In genomic region chr8:88198945-88199571, GRCm38 (mm10) we compare ENCODE assay signal across 8 mouse cellular contexts. TPM values are rescaled to one million over a fixed set of nuclear protein-coding genes. Genes with fewer than 3 reads are reported as not detected.
DNase-seq lines count a peak whose midpoint lies in the region; ATAC-seq lines count a peak whose summit lies in the region.

Gene Tent4b, plus strand, starts transcription at chr8:88199213.

- WGBS in heart, embryonic 13.5 days = under 1% methylated on average over 87 of the region's 97 CpGs
- 2% methylated on average over 58 of the region's 97 CpGs for WGBS in liver, embryonic 12.5 days (ENCODE audit: insufficient replicate concordance)
- under 1% methylated on average over 72 of the region's 97 CpGs for WGBS in stomach, embryonic 15.5 days

- H3K27me3 ChIP-seq in heart, embryonic 13.5 days (replicated peaks) = no peaks in the 10 kb centered on the region
- H3K27me3 ChIP-seq in liver, embryonic 12.5 days (replicated peaks) = no peaks in the 10 kb centered on the region
- H3K27me3 ChIP-seq in stomach, embryonic 15.5 days (replicated peaks) = no peaks in the 10 kb centered on the region

- peak within 1 kb of the TSS; percentile 95 for H3K9ac ChIP-seq in heart, embryonic 13.5 days
- H3K9ac ChIP-seq in liver, embryonic 12.5 days = peak within 1 kb of the TSS; percentile 95
- H3K9ac ChIP-seq in stomach, embryonic 15.5 days = peak within 1 kb of the TSS; percentile 84

- peak within 1 kb of the TSS; percentile 82 for H3K4me2 ChIP-seq in heart, embryonic 13.5 days
- H3K4me2 ChIP-seq in liver, embryonic 12.5 days = peak within 1 kb of the TSS; percentile 100
- peak within 1 kb of the TSS; percentile 95 for H3K4me2 ChIP-seq in stomach, embryonic 15.5 days

- H3K4me1 ChIP-seq in heart, embryonic 13.5 days = peaks cover 44% of the 10 kb centered on the region
- peaks cover 50% of the 10 kb centered on the region for H3K4me1 ChIP-seq in liver, embryonic 12.5 days
- H3K4me1 ChIP-seq in stomach, embryonic 15.5 days = peaks cover 14% of the 10 kb centered on the region

- ATAC-seq in erythroid progenitor cell, adult 5-6 weeks (replicated peaks; ENCODE audit: low FRiP score, poor library complexity, severe bottlenecking) = peak; percentile 79
- ATAC-seq in heart, embryonic 13.5 days (ENCODE audit: extremely low read depth, insufficient number of reproducible peaks, low FRiP score, low TSS enrichment) = peak; percentile 92
- ATAC-seq in liver, embryonic 12.5 days = peak; percentile 93
- peak; percentile 95 for ATAC-seq in stomach, embryonic 15.5 days (ENCODE audit: insufficient read depth, low FRiP score, low read depth)

- H3K4me3 ChIP-seq in heart, embryonic 13.5 days = peak within 1 kb of the TSS; percentile 95
- peak within 1 kb of the TSS; percentile 95 for H3K4me3 ChIP-seq in liver, embryonic 12.5 days
- peak within 1 kb of the TSS; percentile 90 for H3K4me3 ChIP-seq in stomach, embryonic 15.5 days (replicated peaks)

- peak; percentile 95 for DNase-seq in CD4-positive helper T cell, adult 2 months (ENCODE audit: low read depth, low spot score)
- DNase-seq in brain, embryonic 18.5 days (ENCODE audit: low read depth, low spot score) = peak; percentile 80
- DNase-seq in kidney, postnatal 10 days = peak; percentile 96
- DNase-seq in natural killer cell, adult 2 months (ENCODE audit: low spot score in 2 of 2) = peak; percentile 87 to 90

- peaks cover 5% of the 10 kb centered on the region for H3K36me3 ChIP-seq in heart, embryonic 13.5 days
- peaks cover 14% of the 10 kb centered on the region for H3K36me3 ChIP-seq in liver, embryonic 12.5 days
- H3K36me3 ChIP-seq in stomach, embryonic 15.5 days = no peaks in the 10 kb centered on the region

- no peaks in the 10 kb centered on the region for H3K9me3 ChIP-seq in heart, embryonic 13.5 days
- H3K9me3 ChIP-seq in liver, embryonic 12.5 days (replicated peaks) = no peaks in the 10 kb centered on the region
- no peaks in the 10 kb centered on the region for H3K9me3 ChIP-seq in stomach, embryonic 15.5 days

- peak within 1 kb of the TSS; percentile 98 for H3K27ac ChIP-seq in heart, embryonic 13.5 days (replicated peaks)
- H3K27ac ChIP-seq in liver, embryonic 12.5 days = peak within 1 kb of the TSS; percentile 93
- peak within 1 kb of the TSS; percentile 99 for H3K27ac ChIP-seq in stomach, embryonic 15.5 days

RNA-seq across cellular contexts. Expression of gene Tent4b, which starts in this region (rescaled TPM):
- total RNA-seq in erythroid progenitor cell, adult 5-6 weeks (2015; ENCODE audit: low replicate concordance) = 24.7 and 24.9 TPM in 2 replicates
- 24.1 and 30.5 TPM in 2 replicates for total RNA-seq in erythroid progenitor cell, adult 5-6 weeks (2017; ENCODE audit: low replicate concordance)
- polyA plus RNA-seq in heart, embryonic 13.5 days (2015; fragmentation: Nextera tagmentation; extraction: Ambion mirVana) = 6.5 TPM in 2 replicates
- polyA plus RNA-seq in liver, embryonic 12.5 days (2016; fragmentation: Nextera tagmentation; extraction: Ambion mirVana) = 8.7 TPM in 2 replicates
- polyA plus RNA-seq in stomach, embryonic 15.5 days (2015; fragmentation: Nextera tagmentation; extraction: Ambion mirVana) = 7.0 and 7.5 TPM in 2 replicates

Comparison
In these comparisons a context has a peak if more than half of its experiments do, and no peak if none do; other contexts are left out.
1. Peak in every context shown above with its lines: DNase-seq, ATAC-seq, H3K4me3 ChIP-seq and H3K27ac ChIP-seq.